Mouse (Mus musculus): ENCODE measurements around the gene Chil4. TPM values are rescaled to one million over a fixed set of nuclear protein-coding genes. Genes with fewer than 3 reads are reported as not detected.

Chil4 gene
- polyA plus RNA-seq, 1 experiment from 2014 or later, result not detected

GRCm38 (mm10) chr3:106167464-106167863 is 51.8 kb downstream of the Chil4 start, which contains the start of gene Chil3:
TSS of gene Chil3 (minus strand) at chr3:106167564.
- 63% methylated on average over 3 of the region's 3 CpGs for WGBS
- ATAC-seq (ENCODE audit: extremely low read depth, insufficient number of reproducible peaks, low FRiP score, low TSS enrichment), result no peak
- no peaks in the 10 kb centered on the region for H3K36me3 ChIP-seq

GRCm38 (mm10) chr3:106154413-106154812 is 64.9 kb downstream of the Chil4 start:
- Histone ChIP-seq H3K4me2 (no peak overlapping the region), H3K36me3 (no peaks in the 10 kb centered on the region), H3K4me1 (no peaks in the 10 kb centered on the region), H3K9me3 (peaks cover 12% of the 10 kb centered on the region; the same call in 1 of the 2 replicates), H3K9ac (no peak overlapping the region), H3K27ac (replicated peaks) (no peak overlapping the region), H3K4me3 (no peak overlapping the region), H3K27me3 (replicated peaks) (no peaks in the 10 kb centered on the region)
- no peak for ATAC-seq (ENCODE audit: extremely low read depth, insufficient number of reproducible peaks, low FRiP score, low TSS enrichment)
- WGBS, result 78% methylated on average over 2 of the region's 2 CpGs

More at GRCm38 (mm10) chr3:106167464-106167863, 51.8 kb downstream of the Chil4 start, which contains the start of gene Chil3:
- peaks cover 14% of the 10 kb centered on the region; the same call in 1 of the 2 replicates for H3K9me3 ChIP-seq
- no peaks in the 10 kb centered on the region for H3K27me3 ChIP-seq (replicated peaks)
- H3K4me3 ChIP-seq, result no peak within 1 kb of the TSS
- no peak within 1 kb of the TSS for H3K9ac ChIP-seq
- H3K4me2 ChIP-seq, result no peak within 1 kb of the TSS
- no peaks in the 10 kb centered on the region for H3K4me1 ChIP-seq
- H3K27ac ChIP-seq (replicated peaks), result no peak within 1 kb of the TSS

Other genes starting within 250 kb of the Chil4 start
- gene Ovgp1, start 245.8 kb downstream of the Chil4 start, polyA plus RNA-seq (2015; fragmentation: Nextera tagmentation; extraction: Ambion mirVana), result 1.4 and 1.7 TPM in 2 replicates
- 0.17 TPM in 1 of 2 replicates, not detected in the other for gene Pifo, start 204.9 kb downstream of the Chil4 start, polyA plus RNA-seq (2015; fragmentation: Nextera tagmentation; extraction: Ambion mirVana)
- 0.31 and 0.35 TPM in 2 replicates for gene Chil5, start 186.7 kb downstream of the Chil4 start, polyA plus RNA-seq (2015; fragmentation: Nextera tagmentation; extraction: Ambion mirVana)
- 0.11 and 0.31 TPM in 2 replicates for gene Chia1, start 106.3 kb downstream of the Chil4 start, polyA plus RNA-seq (2015; fragmentation: Nextera tagmentation; extraction: Ambion mirVana)
- gene Chil3, start 51.9 kb downstream of the Chil4 start, polyA plus RNA-seq (2015; fragmentation: Nextera tagmentation; extraction: Ambion mirVana), result not detected in 2 replicates
- gene Chil6, start 186.7 kb upstream of the Chil4 start, polyA plus RNA-seq (2015; fragmentation: Nextera tagmentation; extraction: Ambion mirVana), result not detected in 2 replicates

Data from heart, embryonic 13.5 days (tissue).